Mouse (Mus musculus) right cerebral cortex, postnatal 4 days (tissue): ENCODE measurements around the gene Nrxn1.
"Not testable (repeated sequence)": the region's sequence is repeated elsewhere in the genome, so short reads cannot be mapped to it uniquely, and the experiment has no call there.

ENCODE experiments used
- DNase-seq: peaks from one replicate; pipeline ENCODE4 v3.0.0-alpha.2; 2022

The Nrxn1 gene

DNA sequence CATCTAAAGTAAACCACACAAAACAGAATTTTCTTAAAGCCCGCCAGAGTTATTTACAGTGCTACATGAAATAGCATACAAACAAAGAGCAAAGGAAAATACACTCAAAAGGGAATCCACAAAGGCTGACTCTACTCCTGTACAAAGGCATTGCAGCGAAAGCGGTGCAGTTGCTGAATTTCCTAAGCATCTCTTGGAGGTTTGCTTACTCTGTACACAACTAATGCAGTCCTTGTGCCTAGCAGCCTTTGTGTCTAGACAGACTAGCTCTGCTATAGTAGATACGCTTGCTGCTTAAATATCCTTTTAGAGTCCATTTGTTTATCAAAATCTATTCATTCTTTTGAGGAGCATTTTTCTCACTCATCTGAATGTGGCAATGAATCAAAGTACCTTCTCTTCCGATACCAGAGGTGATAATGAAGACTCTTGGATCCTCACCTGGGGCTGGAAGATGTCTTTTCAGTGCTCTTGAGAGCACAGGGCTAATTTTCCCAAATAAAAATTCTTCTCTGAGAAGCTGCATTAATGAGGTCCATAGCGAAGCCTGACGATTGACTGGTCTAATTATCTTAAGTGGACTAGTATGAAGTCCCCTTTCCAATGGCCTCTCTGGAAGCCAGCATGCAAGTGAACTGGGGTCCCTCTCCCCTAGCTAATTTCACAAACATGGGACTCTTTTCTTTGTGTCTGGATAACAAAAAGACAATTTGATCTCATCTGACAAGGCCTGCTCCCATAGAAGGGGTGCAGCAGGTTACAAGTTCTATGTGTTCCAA lies 845.6 kb downstream of the Nrxn1 start:
- no peak for DNase-seq

GRCm38 (mm10) chr17:90244339-90244738 lies 848.5 kb downstream of the Nrxn1 start:
- DNase-seq: no peak

DNA sequence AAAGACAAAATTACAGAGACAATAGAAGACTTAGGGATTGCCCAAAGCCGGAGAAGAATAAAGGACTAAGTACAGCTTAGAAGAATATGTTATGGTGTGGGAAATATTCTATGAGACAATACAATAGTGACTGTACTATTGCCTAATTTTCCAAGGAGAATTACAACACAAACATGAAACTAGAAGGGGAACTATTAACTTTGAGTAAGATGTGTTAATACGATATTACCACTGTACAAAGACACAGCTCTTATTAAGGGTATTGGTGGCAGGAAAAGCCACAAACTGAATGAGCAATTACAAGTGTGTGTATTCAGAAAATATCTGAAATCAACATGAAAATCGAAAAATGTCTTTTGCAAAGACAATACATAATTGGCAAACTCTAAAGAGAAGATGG lies 853.9 kb downstream of the Nrxn1 start:
- DNase-seq: no peak

DNA sequence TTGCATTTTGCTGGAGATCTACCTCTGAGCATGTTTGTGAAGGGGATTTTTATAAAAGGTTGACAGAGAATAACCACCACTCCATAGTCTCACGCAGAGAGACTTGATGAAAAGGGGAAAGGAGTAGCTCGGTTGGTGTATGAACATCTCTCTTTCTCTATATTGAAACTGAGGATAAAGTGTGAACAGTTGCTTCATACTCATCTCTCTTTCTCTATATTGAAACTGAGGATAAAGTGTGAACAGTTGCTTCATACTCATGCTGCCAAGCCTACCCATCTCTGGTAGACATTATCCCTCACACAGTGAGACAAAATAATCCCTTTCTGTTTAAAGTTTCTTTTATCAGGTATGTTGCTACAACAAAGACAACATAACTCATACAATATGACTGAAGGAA lies 854.4 kb downstream of the Nrxn1 start:
- DNase-seq: no peak

GRCm38 (mm10) chr17:90235674-90236073 lies 857.2 kb downstream of the Nrxn1 start:
- DNase-seq: not testable (repeated sequence)

GRCm38 (mm10) chr17:90234806-90235205 lies 858.1 kb downstream of the Nrxn1 start:
- DNase-seq: no peak

DNA sequence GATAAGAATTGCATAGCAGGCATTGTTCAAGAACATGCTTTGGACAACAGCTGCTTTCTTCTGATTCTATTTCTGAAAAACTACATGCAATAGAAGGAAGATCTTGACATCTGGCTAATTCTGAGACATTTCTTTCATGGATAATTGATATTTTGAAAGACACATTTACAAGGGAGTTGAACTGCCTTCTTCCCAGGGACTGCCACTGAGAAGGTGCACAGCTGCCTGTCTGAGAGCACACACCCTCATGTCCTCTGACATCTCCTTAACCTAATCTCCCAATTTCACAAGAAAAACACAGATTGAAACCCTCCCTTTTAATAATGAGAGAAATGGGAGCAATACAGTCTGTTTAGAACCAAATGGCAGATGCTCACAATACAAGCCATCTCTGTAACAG lies 884.3 kb downstream of the Nrxn1 start:
- no peak for DNase-seq

GRCm38 (mm10) chr17:90207617-90208016 lies 885.3 kb downstream of the Nrxn1 start:
- no peak for DNase-seq

GRCm38 (mm10) chr17:90203993-90204392 lies 888.9 kb downstream of the Nrxn1 start:
- DNase-seq: no peak

DNA sequence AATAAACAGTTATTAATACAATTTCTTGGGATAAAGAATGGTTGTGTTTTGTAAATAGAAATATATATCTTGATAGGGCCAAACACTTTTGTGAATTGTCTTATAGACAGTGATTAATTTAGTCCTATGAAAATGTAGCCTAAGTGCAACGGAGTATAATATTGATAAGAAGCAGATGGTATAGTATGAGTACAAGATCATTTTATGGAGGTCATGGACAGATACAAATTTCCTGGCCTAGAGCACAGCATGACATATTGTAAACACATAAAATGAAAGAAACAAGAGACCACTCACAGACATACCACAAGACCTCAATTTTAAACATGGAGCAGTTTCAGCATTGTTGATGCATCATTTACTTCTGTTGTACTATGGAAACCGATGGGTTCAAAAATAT lies 890.1 kb downstream of the Nrxn1 start:
- DNase-seq: no peak

- DNase-seq: no peak
Observed at GRCm38 (mm10) chr17:90196772-90197171, 896.1 kb downstream of the Nrxn1 start.

DNA sequence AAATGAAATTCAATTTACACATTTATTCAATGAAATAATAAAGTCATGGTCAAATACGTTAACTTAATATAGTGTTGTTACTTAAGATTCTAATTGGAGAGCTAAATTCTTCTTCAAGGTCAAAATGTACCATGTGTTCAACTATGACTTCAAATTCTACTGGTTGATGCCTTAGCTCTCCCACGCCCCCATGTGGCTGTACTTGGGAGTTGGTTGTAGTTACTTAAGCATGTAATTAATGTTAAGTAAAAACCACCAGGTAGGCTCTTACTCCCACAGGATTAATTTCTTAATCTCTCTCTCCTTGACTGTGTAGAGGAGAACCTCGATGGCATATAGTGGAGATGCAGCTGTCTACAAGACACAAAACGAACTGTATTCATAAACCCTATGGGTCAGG lies 951.3 kb downstream of the Nrxn1 start:
- DNase-seq: peak; percentile 13

GRCm38 (mm10) chr17:90130836-90131235 lies 962.0 kb downstream of the Nrxn1 start:
- DNase-seq: no peak

DNA sequence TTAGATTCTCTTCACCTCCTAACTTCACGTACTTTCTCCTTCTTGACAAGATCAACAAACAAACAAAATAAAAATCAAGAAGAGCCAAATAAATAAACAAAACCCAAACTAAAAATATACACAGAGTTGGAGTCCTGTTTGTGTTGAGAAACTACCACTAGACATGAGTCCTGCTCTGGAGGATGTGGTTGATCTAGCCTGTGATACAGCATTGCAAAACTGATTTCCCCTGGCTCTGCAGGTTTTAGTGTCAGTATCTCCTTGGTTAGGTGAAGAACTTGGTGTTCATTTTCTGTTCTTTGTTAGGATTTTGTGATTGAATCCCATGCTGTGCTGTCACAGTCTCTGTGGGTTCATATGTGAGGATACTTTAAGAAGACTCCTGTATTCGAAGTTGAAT lies 963.7 kb downstream of the Nrxn1 start:
- no peak for DNase-seq

- no peak for DNase-seq
Observed at GRCm38 (mm10) chr17:90127561-90127960, 965.3 kb downstream of the Nrxn1 start.

DNA sequence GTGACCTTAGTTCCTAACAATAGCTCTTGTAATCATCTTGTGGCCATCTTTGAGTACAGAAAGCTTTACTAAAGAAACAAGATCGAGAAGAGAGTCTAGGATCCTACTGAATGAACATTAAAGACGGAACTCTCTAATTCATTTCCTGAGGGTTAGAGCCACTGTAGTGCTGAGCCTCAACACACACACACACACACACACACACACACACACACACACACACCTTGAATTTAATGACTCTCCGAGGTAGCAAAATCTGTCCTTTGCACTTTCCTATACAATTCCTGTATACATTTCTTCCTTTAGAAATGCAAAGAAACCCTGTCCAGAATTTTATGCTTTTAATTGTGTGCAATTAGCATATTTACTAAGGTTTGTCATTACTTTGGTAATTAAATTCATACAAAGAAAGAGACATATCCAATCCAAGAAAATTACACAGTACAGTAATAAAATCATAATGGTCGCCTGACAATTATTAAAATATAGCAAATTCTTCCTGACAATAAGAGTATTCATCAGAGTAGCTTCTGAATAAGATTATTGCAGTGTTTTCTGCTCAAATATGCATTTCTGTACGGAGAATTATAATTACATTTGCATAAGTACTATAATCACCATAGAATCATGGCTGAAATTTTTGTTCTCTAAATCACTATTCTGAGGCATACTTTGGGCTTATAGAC lies 969.9 kb downstream of the Nrxn1 start:
- no peak for DNase-seq

- DNase-seq: no peak
Observed at GRCm38 (mm10) chr17:90116241-90116640, 976.6 kb downstream of the Nrxn1 start.

DNA sequence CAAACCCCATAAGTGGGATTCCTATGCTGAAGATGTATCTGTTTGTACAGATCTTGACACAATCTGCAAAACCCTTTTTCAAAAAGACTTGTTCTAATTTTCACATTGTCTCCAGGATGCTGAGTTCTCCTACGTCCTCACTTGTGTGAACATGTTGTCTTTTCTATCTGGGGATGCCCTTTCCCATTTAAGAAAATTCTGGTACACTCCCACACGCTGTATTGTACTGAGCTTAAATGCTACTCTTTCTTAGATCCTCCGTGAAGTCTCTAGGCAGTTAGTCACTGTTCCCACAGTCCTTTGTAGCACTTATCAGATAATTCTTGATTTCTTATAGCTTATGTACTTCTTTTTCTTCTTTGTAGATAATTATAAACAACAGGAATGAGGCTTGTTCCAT lies 997.9 kb downstream of the Nrxn1 start:
- no peak for DNase-seq

- peak; percentile 85 for DNase-seq
Observed at GRCm38 (mm10) chr17:90088314-90088650, 1004.6 kb downstream of the Nrxn1 start.

DNA sequence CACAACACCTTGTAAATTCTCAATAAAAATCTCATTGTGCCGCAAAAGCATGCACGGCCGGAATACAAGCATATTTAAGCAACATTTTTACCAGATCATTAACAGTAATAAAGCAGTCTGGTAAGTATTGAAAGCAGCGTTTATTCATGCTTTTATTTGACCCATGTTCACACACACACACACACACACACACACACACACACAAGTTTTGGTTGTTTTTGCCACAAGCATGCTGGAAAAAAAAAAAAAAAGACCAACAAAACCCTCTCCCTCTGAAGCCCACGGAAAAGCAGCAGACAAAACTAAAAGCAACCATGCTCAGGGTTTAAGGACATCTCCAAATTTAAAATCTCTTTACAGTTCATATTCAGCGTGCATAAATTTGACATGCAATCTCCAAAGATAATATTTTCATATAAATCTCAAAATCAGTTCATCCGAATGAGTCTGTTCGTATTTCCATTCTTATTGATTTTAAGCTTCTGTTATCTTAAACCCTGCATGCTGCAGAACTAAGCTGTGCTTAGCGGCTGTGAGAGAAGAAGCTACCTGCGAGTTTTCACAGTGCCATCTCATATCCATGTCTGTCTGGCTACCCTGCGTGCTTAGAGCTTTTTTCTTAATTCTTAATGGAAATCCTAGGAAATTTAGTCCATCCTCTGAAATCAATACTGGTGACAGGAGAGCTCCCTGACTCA lies 1005.1 kb downstream of the Nrxn1 start:
- no peak for DNase-seq

GRCm38 (mm10) chr17:90086826-90087225 lies 1006.0 kb downstream of the Nrxn1 start:
- DNase-seq: peak; percentile 68

- DNase-seq: no peak
Observed at GRCm38 (mm10) chr17:90079003-90079402, 1013.9 kb downstream of the Nrxn1 start.

DNA sequence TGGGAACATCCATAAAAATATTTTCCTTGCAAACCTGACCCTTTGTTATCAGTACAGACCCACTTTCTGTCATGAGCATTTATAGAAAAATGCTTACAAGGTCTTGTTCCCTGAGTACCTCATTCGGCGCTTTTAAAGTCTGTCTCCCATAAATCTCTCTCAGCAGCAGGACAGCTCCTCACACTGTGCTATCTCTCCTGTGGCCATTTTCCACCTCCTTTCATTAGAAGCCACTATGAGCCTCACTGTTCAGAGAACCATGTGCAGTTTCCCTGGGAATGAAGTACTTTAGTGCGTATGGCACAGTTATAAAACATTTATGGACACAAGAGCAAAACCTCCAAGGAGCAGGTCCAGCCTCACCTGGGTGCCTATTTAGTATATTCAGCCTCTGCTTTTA lies 1014.4 kb downstream of the Nrxn1 start:
- no peak for DNase-seq

- DNase-seq: no peak
Observed at GRCm38 (mm10) chr17:90062866-90063265, 1030.0 kb downstream of the Nrxn1 start.
